Mouse (Mus musculus): Measurements from ENCODE around the gene Cd200r4.

Gene Cd200r4

GRCm38 (mm10) chr16:44876625-44877024 is 65.1 kb downstream of the Cd200r4 start:
- DNase-seq (ENCODE audit: low spot score in 2 of 2), result no peak

GRCm38 (mm10) chr16:44877595-44877994 is 66.1 kb downstream of the Cd200r4 start:
- DNase-seq (ENCODE audit: low spot score in 2 of 2), result no peak

All from right cerebral cortex, postnatal 36 days (tissue).